Mouse (Mus musculus) MEL (cell line): ENCODE measurements at regions not wholly inside any gene's neighbourhood (a gene's known extent, or its start where the extent isn't known, plus 50 kb on each side); places are given as distances from the start of the nearest gene placed in this dataset.

ENCODE experiments used
- BHLHE40 ChIP-seq: IDR thresholded peaks from 2 replicates; pipeline ENCODE4 v1.6.1; 2012; ENCODE audit warnings: low read depth, mild to moderate bottlenecking, inconsistent platforms, low read length, improper control_type of control experiment, borderline replicate concordance
- CTCF ChIP-seq, 3 experiments: IDR thresholded peaks in 2 of 3; conservative IDR thresholded peaks in 1 of 3; 2 replicates each; pipeline ENCODE4 v1.5.1; 2011 to 2012; ENCODE audit warnings: low read length in 3 of 3, low read depth in 2 of 3, mild to moderate bottlenecking in 2 of 3, improper control_type of control experiment in 1 of 3, inconsistent platforms in 1 of 3, mixed read lengths in 1 of 3, moderate library complexity in 1 of 3; ENCODE audit not compliant: control insufficient read depth in 1 of 3, insufficient read depth in 1 of 3, poor library complexity in 1 of 3, severe bottlenecking in 1 of 3
- HCFC1 ChIP-seq: IDR thresholded peaks from 2 replicates; pipeline ENCODE4 v1.6.1; 2012; ENCODE audit warnings: low read depth, mild to moderate bottlenecking, inconsistent platforms, low read length, improper control_type of control experiment, moderate library complexity
- MAX ChIP-seq: IDR thresholded peaks from 2 replicates; pipeline ENCODE4 v1.6.1; 2011; ENCODE audit warnings: low read length, improper control_type of control experiment
- MXI1 ChIP-seq: IDR thresholded peaks from 2 replicates; pipeline ENCODE4 v1.6.1; 2011; ENCODE audit warnings: mild to moderate bottlenecking, low read depth, low read length, improper control_type of control experiment
- POLR2A ChIP-seq, 2 experiments: IDR thresholded peaks; 2 replicates each; pipeline ENCODE4 v1.6.1; 2011 to 2012; ENCODE audit warnings: low read length in 2 of 2, mild to moderate bottlenecking in 2 of 2, control low read depth in 1 of 2, improper control_type of control experiment in 1 of 2, low read depth in 1 of 2, moderate library complexity in 1 of 2; ENCODE audit not compliant: control insufficient read depth in 1 of 2, insufficient read depth in 1 of 2, poor library complexity in 1 of 2
- TAL1 ChIP-seq: IDR thresholded peaks from 2 replicates; pipeline ENCODE4 v1.6.1; 2012; ENCODE audit warnings: mild to moderate bottlenecking, inconsistent platforms, low read length, moderate library complexity, mixed read lengths
- TBP ChIP-seq: IDR thresholded peaks from 2 replicates; pipeline ENCODE4 v1.8.0; 2011; ENCODE audit warnings: low read depth, low read length, improper control_type of control experiment
- ZKSCAN1 ChIP-seq: IDR thresholded peaks from 2 replicates; pipeline ENCODE4 v1.6.1; 2012; ENCODE audit warnings: low read depth, mild to moderate bottlenecking, inconsistent platforms, low read length, improper control_type of control experiment, moderate library complexity
- ZMIZ1 ChIP-seq: IDR thresholded peaks from 2 replicates; pipeline ENCODE4 v1.6.1; 2012; ENCODE audit warnings: low read depth, mild to moderate bottlenecking, inconsistent platforms, low read length, improper control_type of control experiment, moderate library complexity
- ZNF384 ChIP-seq: IDR thresholded peaks from 2 replicates; pipeline ENCODE4 v1.6.1; 2012; ENCODE audit warnings: low read depth, mild to moderate bottlenecking, inconsistent platforms, low read length, improper control_type of control experiment

- TF ChIP-seq POLR2A (IDR thresholded peaks at IDR 0.05; ENCODE audit: control insufficient read depth in 1 of 2, insufficient read depth in 1 of 2, low read depth in 1 of 2, low read length in 2 of 2, poor library complexity in 1 of 2) (no peak), HCFC1 (no peak), ZNF384 (no peak), ZMIZ1 (no peak), CTCF (IDR thresholded peaks at IDR 0.05 in 2 of 3, conservative IDR thresholded peaks at IDR 0.05 in 1 of 3; ENCODE audit: control insufficient read depth in 1 of 3, insufficient read depth in 1 of 3, low read depth in 2 of 3, low read length in 3 of 3, poor library complexity in 1 of 3, severe bottlenecking in 1 of 3) (no peak), ZKSCAN1 (no peak), BHLHE40 (no peak), MAX (no peak), TBP (no peak), TAL1 (no peak), MXI1 (no peak)
Observed at GRCm38 (mm10) chr8:102496698-102497097, 288.7 kb downstream of the Cdh11 start.
